Mouse (Mus musculus) limb, embryonic 15.5 days (tissue): Measurements from ENCODE around the gene Tfap2c. TPM values are rescaled to one million over a fixed set of nuclear protein-coding genes. Genes with fewer than 3 reads are reported as not detected.
A peak's percentile ranks its signal among the peaks of the same experiment; 100 is the strongest.

Experiments
- ATAC-seq: fragments of 200-750 bp; cut with Nextera tagmentation; 2 replicates; pipeline ENCODE4 v1.8.0; 2017; ENCODE audit warnings: low read depth, moderate TSS enrichment; ENCODE audit not compliant: insufficient number of reproducible peaks, low FRiP score, low TSS enrichment
- H3K27ac ChIP-seq: fragments of 300-500 bp; sonication (generic); 2 replicates; pipeline ENCODE4 v1.5.1; 2015; ENCODE audit warnings: moderate library complexity, mild to moderate bottlenecking, inconsistent platforms
- H3K27me3 ChIP-seq: fragments of 300-500 bp; sonication (generic); 2 replicates; pipeline ENCODE4 v1.6.1; 2015; ENCODE audit warnings: inconsistent platforms
- H3K36me3 ChIP-seq: fragments of 300-500 bp; sonication (generic); 2 replicates; pipeline ENCODE4 v1.6.1; 2015; ENCODE audit warnings: inconsistent platforms
- H3K4me1 ChIP-seq: fragments of 300-500 bp; sonication (generic); 2 replicates; pipeline ENCODE4 v1.6.1; 2015; ENCODE audit warnings: inconsistent platforms
- H3K4me2 ChIP-seq: fragments of 300-500 bp; sonication (generic); 2 replicates; pipeline ENCODE4 v1.6.1; 2015; ENCODE audit warnings: mild to moderate bottlenecking, inconsistent platforms
- H3K4me3 ChIP-seq: fragments of 300-500 bp; sonication (generic); 2 replicates; pipeline ENCODE4 v1.5.1; 2015; ENCODE audit warnings: mild to moderate bottlenecking, inconsistent platforms
- H3K9ac ChIP-seq: fragments of 300-500 bp; sonication (generic); 2 replicates; pipeline ENCODE4 v1.6.1; 2015; ENCODE audit warnings: inconsistent platforms
- H3K9me3 ChIP-seq: fragments of 300-500 bp; sonication (generic); 2 replicates; pipeline ENCODE4 v1.6.1; 2016; ENCODE audit warnings: inconsistent platforms
- WGBS: fragments of 180-500 bp; shearing (Covaris S2); methylation state at CpG from one replicate; pipeline ENCODE4 v1.1.7; 2015; 5-methylcytosine and 5-hydroxymethylcytosine counted together
- polyA plus RNA-seq: library from polyadenylated mRNA; unstranded; fragments of >200 nt; fragmentation: Nextera tagmentation; extraction: Ambion mirVana; gene quantifications from 2 replicates; pipeline ENCODE4 v1.2.1, GENCODE M21; 2015

The Tfap2c gene
- polyA plus RNA-seq, 1 experiment from 2014 or later = 20.1 TPM

DNA sequence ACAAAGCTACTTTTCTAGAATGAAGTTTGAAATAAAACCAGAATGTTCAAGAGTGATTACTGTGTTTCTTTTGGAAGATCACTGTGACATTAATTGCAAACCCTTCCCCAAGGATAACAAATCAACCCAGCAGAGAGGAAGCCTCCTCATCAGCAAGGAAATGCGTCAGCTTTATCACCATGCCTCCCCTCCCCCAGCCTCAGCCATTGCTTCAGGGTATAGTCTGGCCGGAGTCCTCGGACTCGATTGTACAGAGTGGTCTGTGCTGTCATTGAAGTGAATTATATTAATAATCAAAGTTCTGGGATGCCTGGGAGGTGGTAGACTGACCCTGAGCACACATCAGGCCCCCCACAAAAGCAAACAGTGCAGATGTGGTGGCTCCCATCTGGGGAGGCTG, 5.4 kb upstream of the Tfap2c start:
- H3K4me1 ChIP-seq = peaks cover 25% of the 10 kb centered on the region
- H3K9me3 ChIP-seq = no peaks in the 10 kb centered on the region
- WGBS = 43% methylated on average over 4 of the region's 4 CpGs
- H3K4me3 ChIP-seq = no peak overlapping the region
- ATAC-seq = no peak
- H3K27me3 ChIP-seq = peaks cover 52% of the 10 kb centered on the region
- no peak overlapping the region for H3K9ac ChIP-seq
- H3K27ac ChIP-seq = no peak overlapping the region
- no peaks in the 10 kb centered on the region for H3K36me3 ChIP-seq
- H3K4me2 ChIP-seq = no peak overlapping the region

DNA sequence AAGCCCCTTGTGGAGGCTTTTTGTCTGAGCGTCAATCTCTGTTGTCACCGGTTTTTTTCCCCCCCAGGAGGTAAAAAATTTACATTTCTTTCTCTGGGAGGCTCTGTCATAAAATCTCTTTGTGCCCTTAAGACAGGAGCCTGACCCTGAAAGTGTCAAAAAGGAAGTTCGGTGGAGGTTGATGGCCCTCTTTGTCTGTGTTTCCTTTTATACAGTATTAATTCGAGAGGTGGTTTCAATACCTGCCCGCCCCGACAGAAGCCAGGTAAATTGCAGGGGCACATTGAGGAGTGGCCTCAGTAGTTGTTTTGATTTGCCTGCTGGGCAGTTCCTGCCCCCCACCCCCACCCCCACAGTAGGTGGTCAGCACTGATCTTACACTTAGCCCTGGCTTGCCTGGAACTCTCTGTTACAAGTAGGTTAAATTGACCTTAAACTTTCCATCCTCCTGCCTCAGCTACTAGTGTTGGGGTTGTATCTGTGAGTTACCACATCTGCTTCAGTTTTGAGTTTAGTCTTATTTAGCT, 4.7 kb upstream of the Tfap2c start:
- no peak overlapping the region for H3K4me3 ChIP-seq
- H3K4me1 ChIP-seq = peaks cover 32% of the 10 kb centered on the region
- WGBS = 20% methylated on average over 6 of the region's 6 CpGs
- H3K27ac ChIP-seq = no peak overlapping the region
- no peak for ATAC-seq
- H3K36me3 ChIP-seq = no peaks in the 10 kb centered on the region
- no peak overlapping the region for H3K4me2 ChIP-seq
- H3K9me3 ChIP-seq = no peaks in the 10 kb centered on the region
- no peak overlapping the region for H3K9ac ChIP-seq
- peaks cover 59% of the 10 kb centered on the region for H3K27me3 ChIP-seq

DNA sequence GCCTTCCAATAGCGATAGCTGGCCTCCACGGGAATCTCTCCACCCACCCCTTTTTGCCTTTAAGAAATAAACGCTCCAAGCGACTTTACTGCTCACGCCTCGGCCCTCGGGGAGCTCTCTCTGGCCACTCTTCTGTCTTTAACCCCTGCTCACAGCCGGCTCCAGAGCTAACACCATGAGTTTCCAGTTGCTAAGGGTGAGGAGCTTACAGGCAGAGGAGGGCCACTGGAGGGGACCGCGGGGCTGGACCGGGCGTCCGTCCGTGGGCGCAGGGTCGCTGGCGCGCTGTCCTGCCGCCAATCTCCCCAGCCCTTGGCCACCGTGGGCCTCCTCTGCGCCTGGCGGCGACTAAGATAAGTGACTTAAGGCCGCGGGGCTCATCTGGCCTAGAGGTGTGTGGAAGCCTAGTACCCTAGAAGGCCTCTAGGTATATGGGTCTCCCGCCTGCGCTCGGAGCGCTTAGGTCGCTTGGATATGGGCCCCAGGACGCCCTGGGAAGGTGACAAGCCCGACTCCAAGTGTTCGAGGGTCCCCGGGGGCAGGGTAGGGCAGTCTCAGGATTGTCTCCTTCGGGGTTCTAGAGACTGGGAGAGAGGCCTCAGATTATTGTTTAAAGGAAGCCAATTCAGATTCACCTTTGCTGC, 3.7 kb upstream of the Tfap2c start:
- H3K4me2 ChIP-seq = no peak overlapping the region
- H3K4me3 ChIP-seq = no peak overlapping the region
- no peak for ATAC-seq
- no peak overlapping the region for H3K9ac ChIP-seq
- peaks cover 42% of the 10 kb centered on the region for H3K4me1 ChIP-seq
- WGBS = 16% methylated on average over 35 of the region's 35 CpGs
- no peaks in the 10 kb centered on the region for H3K9me3 ChIP-seq
- peaks cover 69% of the 10 kb centered on the region for H3K27me3 ChIP-seq
- no peak overlapping the region for H3K27ac ChIP-seq
- H3K36me3 ChIP-seq = no peaks in the 10 kb centered on the region

DNA sequence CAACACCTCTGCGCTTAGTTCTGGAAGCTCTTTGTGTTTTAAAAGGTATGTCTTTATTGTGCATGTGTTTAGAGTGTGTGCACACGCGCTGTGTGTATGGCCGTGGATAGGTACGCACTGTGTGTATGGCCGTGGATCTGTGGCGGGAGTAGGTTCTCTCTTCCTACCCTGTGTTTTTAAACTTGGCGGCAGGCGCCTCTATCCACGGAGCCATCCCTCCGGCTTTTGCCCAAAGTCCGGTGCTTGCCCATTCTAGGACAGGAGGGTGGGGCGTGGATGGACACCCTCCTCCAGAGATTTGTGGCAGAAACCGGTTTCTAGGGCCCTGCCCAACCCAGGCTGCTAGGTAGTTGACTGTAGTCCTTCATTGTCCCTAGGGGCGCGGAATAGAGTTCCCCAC, 2.8 kb upstream of the Tfap2c start:
- ATAC-seq = no peak
- peaks cover 50% of the 10 kb centered on the region for H3K4me1 ChIP-seq
- H3K9ac ChIP-seq = no peak overlapping the region
- no peak overlapping the region for H3K27ac ChIP-seq
- H3K27me3 ChIP-seq = peaks cover 78% of the 10 kb centered on the region
- no peak overlapping the region for H3K4me2 ChIP-seq
- no peaks in the 10 kb centered on the region for H3K36me3 ChIP-seq
- H3K9me3 ChIP-seq = no peaks in the 10 kb centered on the region
- 20% methylated on average over 16 of the region's 16 CpGs for WGBS
- peak overlapping the region; percentile 10; the same call in 1 of the 2 replicates for H3K4me3 ChIP-seq

DNA sequence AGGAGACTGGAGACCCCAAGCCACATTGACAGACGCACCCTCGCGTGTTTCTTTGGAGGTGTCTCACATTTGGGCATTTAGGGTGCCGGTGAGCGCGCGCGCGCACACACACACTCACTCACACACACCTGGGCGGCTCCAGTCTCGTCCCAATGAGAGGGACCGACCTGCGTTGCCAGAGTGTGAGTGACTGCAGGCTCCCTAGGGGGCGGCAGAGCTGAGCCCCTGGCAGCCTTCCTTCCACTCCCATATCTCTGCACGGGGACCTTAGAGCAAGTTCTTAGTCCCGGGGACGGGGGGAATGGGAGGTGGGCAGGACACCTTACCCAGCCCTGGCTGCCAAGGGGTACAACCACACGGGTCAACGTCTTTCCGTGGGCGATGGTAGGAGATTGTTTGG, 2.3 kb upstream of the Tfap2c start:
- Histone ChIP-seq H3K9me3 (no peaks in the 10 kb centered on the region), H3K27ac (no peak overlapping the region), H3K4me2 (peak overlapping the region; percentile 34), H3K4me1 (peaks cover 53% of the 10 kb centered on the region), H3K27me3 (peaks cover 83% of the 10 kb centered on the region), H3K4me3 (peak overlapping the region; percentile 10), H3K9ac (no peak overlapping the region), H3K36me3 (no peaks in the 10 kb centered on the region)
- ATAC-seq = no peak
- under 1% methylated on average over 21 of the region's 21 CpGs for WGBS

DNA sequence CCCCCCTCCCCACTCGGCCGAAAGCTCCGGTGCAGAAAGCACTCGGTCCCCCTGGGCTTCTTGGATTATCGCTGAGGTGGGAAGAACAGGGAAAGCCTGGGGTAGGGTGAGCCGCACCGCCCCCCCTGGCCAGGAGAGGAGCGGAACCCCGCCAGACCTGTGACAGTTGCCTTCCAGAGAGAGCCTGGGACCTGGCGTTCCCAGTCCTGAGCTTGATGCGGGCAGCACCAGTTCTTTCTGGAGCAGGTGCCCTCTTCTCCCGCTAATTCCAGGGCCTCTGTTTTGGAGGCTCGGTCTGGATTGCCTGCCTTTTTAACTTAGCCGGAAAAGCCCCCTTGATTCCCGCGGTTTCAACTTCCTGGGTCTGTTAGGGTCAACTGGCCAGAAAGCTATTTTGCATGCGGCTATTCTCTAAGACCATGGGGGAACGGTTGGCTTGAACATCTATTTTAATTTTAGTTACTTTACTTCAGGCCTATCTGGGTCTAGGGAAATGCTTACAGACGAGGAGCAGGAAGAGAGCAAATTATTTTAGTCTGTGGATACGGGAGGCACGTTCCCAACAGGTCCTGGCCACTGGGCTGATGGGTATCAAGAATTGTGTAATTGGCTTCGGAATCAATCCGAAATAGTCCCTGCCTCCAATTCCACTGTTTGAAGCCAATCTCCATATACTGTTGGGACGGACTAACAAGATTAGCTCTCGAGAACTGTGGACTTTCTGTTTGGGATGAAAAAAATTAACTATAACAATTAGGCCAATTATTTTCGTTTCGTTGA, 1.4 kb upstream of the Tfap2c start:
- Histone ChIP-seq H3K4me3 (peak overlapping the region; percentile 41; the same call in 1 of the 2 replicates), H3K27me3 (peaks cover 92% of the 10 kb centered on the region), H3K36me3 (no peaks in the 10 kb centered on the region), H3K4me1 (peaks cover 53% of the 10 kb centered on the region), H3K9ac (no peak overlapping the region), H3K27ac (no peak overlapping the region), H3K9me3 (no peaks in the 10 kb centered on the region), H3K4me2 (peak overlapping the region; percentile 34; the same call in 1 of the 2 replicates)
- no peak for ATAC-seq
- whole genome bisulfite sequencing = 4% methylated on average over 27 of the region's 27 CpGs

DNA sequence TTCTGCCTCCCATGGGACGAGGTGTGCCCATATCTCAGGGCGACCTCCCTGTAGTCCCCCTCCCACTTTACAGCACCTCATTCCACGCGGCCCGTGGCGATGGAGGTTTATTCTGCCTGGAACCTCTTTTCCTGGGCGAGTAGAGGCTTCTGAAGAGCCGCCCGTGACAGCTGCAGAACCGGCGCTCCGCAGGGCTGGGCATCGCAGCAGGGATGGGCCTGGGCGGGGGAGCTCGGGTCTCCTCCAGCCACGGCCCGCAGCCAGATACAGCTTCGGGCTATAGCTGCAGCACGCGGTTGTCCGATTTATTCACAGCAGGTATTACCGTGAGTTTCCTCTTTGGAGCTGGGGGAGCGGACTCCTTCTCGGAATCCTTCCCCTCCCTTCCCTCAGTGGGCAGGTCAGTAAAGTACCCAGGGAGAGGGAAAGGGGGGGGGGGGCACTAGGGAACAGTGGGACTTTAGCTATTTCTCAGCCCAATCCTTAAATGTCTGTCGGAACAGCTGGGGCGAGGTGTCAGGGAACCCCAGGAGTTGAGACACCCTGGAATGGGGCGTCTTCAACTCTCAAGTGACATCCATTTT, 629 bp upstream of the Tfap2c start:
- Histone ChIP-seq H3K36me3 (no peaks in the 10 kb centered on the region), H3K27ac (no peak overlapping the region), H3K9ac (no peak overlapping the region), H3K4me2 (peak overlapping the region; percentile 54), H3K27me3 (peaks cover 100% of the 10 kb centered on the region), H3K4me1 (peaks cover 53% of the 10 kb centered on the region), H3K4me3 (peak overlapping the region; percentile 41), H3K9me3 (no peaks in the 10 kb centered on the region)
- ATAC-seq = no peak
- 2% methylated on average over 27 of the region's 27 CpGs for WGBS

DNA sequence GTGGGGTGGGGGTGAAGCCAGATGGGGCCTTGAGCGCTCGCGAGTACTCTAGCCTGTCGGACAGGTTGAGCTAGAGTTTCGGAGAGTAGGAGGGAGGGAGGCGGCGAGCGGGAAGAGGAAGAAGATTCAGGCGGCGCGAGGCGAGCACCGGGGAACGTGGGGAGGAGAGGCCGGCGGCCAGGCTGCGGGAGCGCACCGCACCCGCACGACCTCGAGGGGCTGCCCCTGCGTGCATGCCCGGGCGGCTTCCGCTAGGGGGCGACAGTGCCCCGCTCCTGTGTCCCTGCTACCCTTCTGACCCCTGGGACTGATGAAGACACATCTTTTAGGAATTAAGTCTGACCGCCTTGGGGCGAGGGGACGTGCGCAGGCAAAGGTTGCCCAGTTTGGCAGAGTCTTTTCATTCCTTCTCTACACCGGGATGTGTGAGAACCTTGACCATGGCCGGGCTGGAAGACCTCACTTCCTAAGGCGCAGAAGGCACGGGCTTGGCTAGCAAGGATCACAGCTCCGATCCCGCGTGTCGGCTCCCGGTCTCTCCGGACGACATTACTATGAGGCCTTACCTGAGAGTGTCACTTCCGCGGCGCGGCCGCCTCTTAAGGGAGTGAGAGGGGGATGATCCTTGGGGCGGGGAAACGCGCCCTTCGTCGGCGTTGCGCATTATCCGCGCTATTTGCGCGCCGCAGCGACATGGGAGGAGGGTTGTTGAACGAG, 1.1 kb downstream of the Tfap2c start:
- no peaks in the 10 kb centered on the region for H3K9me3 ChIP-seq
- peak overlapping the region; percentile 41 for H3K4me3 ChIP-seq
- WGBS = under 1% methylated on average over 61 of the region's 62 CpGs
- 0 out of 2 replicates have a peak overlapping the region, but pooled peaks have one; percentile 17 for H3K9ac ChIP-seq
- H3K27ac ChIP-seq = peak overlapping the region; percentile 44
- no peaks in the 10 kb centered on the region for H3K36me3 ChIP-seq
- H3K4me2 ChIP-seq = peak overlapping the region; percentile 54
- H3K4me1 ChIP-seq = peaks cover 53% of the 10 kb centered on the region
- no peak for ATAC-seq
- peaks cover 93% of the 10 kb centered on the region for H3K27me3 ChIP-seq

DNA sequence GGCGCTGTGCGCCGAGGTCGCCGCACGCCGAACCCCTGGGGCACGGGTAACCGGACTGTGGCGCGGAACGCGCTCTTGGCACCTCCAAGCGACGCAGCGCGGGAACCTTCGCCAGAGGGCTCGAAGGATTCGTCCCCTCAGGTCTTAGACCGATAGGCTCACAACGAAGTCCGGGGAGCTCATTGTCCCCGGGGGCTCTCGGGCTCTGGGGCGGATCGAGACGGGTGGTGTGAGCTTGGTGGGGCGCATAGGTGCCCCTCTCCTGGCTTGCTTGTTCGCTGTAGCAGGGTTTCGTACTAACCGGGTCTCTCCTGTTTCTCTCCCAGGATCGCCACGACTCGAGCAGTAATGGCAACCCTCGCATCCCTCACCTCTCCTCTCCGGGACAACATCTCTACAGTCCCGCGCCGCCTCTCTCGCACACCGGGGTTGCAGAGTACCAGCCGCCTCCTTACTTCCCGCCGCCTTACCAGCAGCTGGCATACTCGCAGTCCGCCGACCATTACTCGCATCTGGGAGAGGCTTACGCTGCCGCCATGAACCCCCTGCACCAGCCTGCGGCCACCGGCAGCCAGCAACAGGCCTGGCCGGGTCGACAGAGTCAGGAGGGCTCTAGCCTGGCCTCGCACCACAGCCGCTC, 1.8 kb downstream of the Tfap2c start:
- no peaks in the 10 kb centered on the region for H3K9me3 ChIP-seq
- H3K36me3 ChIP-seq = no peaks in the 10 kb centered on the region
- H3K9ac ChIP-seq = 0 out of 2 replicates have a peak overlapping the region, but pooled peaks have one; percentile 17
- H3K4me1 ChIP-seq = peaks cover 48% of the 10 kb centered on the region
- H3K27ac ChIP-seq = no peak overlapping the region
- H3K27me3 ChIP-seq = peaks cover 93% of the 10 kb centered on the region
- peak overlapping the region; percentile 54 for H3K4me2 ChIP-seq
- WGBS = under 1% methylated on average over 57 of the region's 57 CpGs
- peak overlapping the region; percentile 41 for H3K4me3 ChIP-seq
- no peak for ATAC-seq

DNA sequence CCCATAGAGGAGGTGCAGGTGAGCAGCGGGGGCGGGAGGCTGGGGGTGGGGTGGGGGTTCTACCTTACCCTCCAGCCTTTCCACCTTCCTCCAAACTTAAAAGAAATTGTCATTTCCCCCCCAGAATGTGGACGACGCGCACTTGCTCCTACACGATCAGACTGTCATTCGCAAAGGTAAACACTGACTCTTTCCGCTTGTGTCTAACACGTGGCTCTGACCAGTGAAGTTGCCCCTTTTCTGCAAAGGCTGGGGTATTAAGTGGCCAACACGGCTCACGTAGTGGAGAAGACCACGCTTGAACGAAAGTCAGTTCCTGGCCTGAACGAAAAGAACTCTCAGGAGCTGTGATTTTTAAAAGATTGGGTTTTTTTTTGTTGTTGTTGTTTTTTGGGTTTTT, 2.5 kb downstream of the Tfap2c start:
- peaks cover 90% of the 10 kb centered on the region for H3K27me3 ChIP-seq
- H3K4me1 ChIP-seq = peaks cover 45% of the 10 kb centered on the region
- H3K4me2 ChIP-seq = peak overlapping the region; percentile 54
- peak overlapping the region; percentile 41 for H3K4me3 ChIP-seq
- ATAC-seq = no peak
- H3K36me3 ChIP-seq = no peaks in the 10 kb centered on the region
- no peaks in the 10 kb centered on the region for H3K9me3 ChIP-seq
- WGBS = 15% methylated on average over 14 of the region's 14 CpGs
- no peak overlapping the region for H3K9ac ChIP-seq
- no peak overlapping the region for H3K27ac ChIP-seq

DNA sequence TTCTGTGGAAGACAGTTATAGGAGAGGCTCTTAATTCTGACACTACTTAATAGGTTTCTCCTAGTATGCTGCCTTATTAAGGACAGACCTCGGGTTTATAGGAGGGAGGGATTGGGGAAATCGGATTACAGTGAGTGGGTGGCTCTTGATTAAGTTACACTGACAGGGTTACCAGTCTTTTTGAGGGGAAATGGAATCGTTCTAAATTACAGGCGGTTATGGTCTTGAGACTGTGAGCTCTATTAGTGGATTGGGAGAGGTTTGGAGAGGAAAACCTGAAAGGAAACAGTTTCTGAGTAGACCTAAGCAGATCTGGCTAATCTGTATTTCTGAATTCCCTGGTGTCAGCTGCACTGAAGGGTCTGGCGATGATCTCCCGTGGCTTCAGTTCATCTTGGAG, 3.3 kb downstream of the Tfap2c start:
- no peaks in the 10 kb centered on the region for H3K9me3 ChIP-seq
- H3K4me2 ChIP-seq = no peak overlapping the region
- H3K4me3 ChIP-seq = no peak overlapping the region
- no peaks in the 10 kb centered on the region for H3K36me3 ChIP-seq
- H3K27me3 ChIP-seq = peaks cover 82% of the 10 kb centered on the region
- H3K9ac ChIP-seq = no peak overlapping the region
- H3K27ac ChIP-seq = no peak overlapping the region
- no peak for ATAC-seq
- WGBS = 16% methylated on average over 6 of the region's 6 CpGs
- peaks cover 37% of the 10 kb centered on the region for H3K4me1 ChIP-seq
